Mouse (Mus musculus) embryo, embryonic 11.5 days (tissue): Measurements from ENCODE around the gene Mtf1.
A peak's percentile ranks its signal among the peaks of the same experiment; 100 is the strongest.

Experiments used
- DNase-seq: peaks from one replicate; pipeline ENCODE4 v3.0.0-alpha.2; 2012; ENCODE audit warnings: low read depth, low spot score

The Mtf1 gene

DNA sequence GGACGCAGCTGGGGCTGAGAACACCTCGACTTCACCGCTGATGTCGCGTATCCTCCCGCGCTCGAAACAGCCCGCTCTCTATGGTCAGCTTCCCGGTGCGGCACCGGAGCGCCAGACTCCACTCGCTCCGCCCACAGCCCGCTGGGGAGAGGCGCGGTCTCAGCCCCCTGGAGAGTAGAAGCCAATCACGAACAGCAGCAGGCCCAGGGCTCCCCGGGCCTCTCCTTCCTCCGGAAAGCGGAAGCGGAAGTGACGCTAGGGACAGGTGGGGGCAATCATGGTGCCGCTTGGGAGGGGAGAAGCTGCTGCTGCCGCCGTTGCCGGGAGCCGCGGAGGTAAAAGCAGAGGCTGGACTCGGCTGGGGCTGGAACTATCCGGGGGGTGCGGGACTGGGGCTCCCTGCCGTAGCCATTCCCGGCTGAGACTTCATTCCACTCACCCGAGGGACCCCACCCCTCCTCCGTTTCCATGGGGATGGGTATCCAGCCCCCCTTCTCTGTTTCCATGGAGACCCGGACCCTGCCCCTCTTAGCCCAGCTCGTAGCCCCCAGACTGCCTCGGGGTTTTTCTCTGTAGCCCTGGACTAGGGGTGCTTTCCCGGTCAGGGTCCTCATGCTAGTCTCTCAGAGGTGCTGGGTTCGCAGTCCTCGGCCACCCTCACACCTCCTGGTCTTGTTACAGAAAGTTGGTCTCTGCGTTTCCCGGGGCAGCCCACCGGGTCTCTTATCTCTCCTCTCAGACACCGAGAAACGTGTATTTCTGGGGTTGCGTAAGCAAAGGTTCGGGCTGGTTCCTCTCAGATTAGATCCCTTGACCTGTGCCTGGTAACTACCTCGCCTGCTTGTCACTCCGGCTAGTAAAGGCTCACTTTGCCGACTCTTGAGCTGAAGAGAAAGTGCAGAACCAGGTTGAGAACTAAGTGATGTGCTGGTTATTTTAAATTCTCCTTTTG lies 681 bp downstream of the Mtf1 start:
- DNase-seq = peak; percentile 94

- no peak for DNase-seq
Measured at GRCm38 (mm10) chr4:124803406-124803805, 1.5 kb downstream of the Mtf1 start.

GRCm38 (mm10) chr4:124808511-124808910 lies 6.6 kb downstream of the Mtf1 start:
- DNase-seq = no peak

DNA sequence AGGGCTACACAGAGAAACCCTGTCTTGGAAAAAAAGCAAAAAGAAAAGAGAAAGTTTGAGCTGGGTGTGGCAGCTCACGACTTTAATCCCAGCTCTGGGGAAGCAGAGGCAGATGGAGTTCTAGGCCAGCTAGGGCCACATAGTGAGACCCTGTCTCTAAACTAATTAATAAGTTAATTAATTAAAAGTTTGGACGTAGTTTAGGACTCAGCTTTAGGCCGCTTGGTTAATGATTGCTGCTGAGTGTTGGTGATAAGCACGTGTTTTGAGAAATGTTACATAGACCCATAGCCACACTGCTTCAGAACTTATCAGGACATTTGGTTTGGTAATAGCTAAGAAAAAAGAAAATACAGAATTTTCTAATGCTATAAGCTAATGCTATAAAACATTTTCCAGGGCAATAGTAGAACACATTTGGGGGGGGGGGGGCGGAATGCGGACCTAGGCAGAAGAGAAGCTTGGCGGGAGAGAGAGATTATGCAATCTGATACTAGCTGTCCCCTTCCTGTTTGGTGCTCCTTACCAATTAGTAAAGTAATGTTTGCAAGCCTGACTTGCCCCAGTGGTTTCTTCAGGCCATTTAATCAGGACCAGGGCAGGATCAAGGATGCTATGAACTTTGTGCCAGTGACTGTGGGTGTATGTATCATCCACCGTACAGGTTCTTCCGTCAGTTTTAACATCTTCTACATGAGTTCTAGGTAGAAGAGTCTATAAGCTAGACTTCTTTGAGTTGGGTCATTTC lies 7.4 kb downstream of the Mtf1 start:
- DNase-seq = no peak

DNA sequence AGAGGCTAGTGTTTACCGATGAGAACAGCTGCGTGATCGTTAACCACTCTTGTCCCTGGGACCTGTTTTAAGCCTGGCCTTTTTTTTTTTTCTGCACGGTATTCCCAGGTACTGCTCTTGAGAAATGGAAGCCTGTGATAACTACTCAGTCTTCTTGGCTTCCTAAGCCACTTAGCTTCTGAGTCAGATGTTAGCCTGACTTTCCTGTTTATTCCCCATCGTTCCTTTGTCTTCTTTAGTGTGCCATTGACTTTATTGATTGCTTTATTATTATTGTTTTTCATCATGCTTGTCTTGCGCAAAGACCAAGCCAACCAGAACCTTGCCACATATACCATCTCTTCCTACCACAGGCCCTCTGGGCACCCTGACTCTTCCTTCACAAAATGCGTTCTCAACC lies 8.2 kb downstream of the Mtf1 start:
- DNase-seq = no peak

- DNase-seq = no peak
Measured at GRCm38 (mm10) chr4:124811347-124811975, 9.6 kb downstream of the Mtf1 start.

DNA sequence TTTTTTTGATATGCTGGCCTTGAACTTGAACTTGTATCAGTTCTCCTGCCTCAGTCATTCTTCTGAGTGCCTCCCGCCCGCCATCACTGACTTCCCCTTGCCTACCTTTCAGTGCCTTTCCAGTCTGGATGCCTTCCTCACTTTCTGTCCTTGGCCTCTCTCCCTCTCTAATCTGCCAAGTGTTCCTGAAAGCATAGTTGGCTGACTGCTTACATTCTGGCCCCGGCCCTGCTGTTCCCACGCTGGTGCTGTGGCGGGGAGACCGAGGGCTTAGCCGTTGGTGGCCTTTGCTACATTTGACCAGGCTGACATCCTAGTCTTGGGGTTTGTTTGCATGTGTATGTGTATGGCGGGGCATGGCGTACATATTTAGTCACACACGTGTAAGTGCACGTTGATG lies 14.0 kb downstream of the Mtf1 start:
- DNase-seq = no peak

DNA sequence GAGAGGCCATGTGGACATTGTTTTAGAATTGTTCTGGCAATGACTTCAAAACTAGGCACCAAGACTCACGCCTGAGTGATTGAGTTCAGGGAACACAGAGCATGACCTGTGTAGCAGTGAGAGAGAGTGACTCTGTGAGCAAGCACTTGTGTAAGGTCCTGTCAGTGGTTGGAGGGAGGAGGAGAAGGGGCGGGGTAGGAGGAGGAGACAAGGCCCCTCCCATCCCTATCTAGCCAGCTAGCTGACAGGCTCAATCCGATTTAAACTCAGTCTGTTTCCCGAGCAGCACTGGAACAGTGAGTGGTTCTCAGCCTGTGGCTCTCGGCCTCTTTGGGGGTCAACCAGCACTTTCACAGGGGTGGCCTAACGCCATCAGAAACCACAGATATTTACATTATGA lies 15.9 kb downstream of the Mtf1 start:
- DNase-seq = peak; percentile 19

DNA sequence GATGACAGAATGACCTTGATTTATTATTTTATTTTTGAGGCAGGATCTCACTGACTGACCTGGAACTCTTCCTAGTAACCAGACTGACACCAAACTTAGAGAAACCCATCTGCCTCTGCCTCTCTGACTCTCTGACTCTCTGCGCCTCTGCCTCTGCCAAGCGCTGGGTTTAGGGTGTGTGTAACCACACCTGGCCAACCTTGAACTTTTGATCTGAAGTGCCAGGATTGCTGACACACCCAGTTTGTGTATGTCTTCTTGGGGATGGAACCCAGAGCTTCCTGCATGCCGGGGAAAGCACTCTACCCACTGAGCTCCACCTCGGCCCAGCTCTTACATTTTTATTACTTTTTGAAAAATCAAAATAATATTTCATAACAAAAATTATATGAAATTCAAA lies 16.9 kb downstream of the Mtf1 start:
- no peak for DNase-seq

GRCm38 (mm10) chr4:124824967-124825366 lies 23.1 kb downstream of the Mtf1 start:
- DNase-seq = no peak

- no peak for DNase-seq
Measured at GRCm38 (mm10) chr4:124825371-124825965, 23.6 kb downstream of the Mtf1 start.

DNA sequence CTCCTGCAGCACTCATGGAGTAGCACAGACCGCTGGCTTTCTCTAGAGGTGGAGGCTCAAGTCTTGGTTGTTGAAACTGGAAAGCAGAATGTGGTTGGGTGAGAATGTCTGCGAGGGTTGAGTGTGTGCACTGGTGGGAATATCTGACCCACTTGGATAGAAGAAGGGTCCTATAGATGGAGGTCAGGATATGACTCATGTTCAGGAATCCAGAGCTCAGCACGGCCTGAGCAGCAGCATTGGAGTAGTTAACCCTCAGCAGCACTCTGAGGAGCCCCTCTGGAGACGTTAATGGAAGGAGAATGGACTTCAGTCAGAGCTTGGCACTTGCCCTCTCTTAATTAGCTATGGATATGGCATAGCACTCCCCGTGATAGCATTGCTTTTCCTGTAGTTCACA lies 27.8 kb downstream of the Mtf1 start:
- no peak for DNase-seq

- DNase-seq = no peak
Measured at GRCm38 (mm10) chr4:124832796-124833195, 30.9 kb downstream of the Mtf1 start.

GRCm38 (mm10) chr4:124838035-124838700 lies 36.3 kb downstream of the Mtf1 start:
- no peak for DNase-seq

GRCm38 (mm10) chr4:124840998-124841397 lies 39.1 kb downstream of the Mtf1 start:
- DNase-seq = no peak

DNA sequence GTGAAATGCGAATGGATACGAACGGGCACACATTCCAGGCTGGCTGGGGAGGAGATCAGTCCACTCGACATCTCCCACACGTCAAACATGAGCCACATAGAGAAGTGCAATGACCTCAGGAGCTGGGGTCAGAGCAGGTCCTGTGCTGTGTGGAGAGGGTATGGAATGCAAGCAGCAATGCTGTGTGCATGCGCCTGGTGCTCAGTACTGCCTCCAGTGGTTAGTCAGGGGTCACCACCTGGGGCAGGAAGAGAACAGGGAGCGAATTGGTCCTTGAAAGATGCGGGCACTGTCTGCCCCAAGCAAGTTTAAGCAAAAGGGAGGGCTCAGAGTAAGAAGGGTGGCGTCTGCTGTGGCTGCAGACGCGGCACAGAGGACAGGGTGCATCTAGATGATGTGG lies 41.6 kb downstream of the Mtf1 start:
- no peak for DNase-seq

- peak; percentile 55 for DNase-seq
Measured at GRCm38 (mm10) chr4:124847573-124847972, 45.7 kb downstream of the Mtf1 start.

DNA sequence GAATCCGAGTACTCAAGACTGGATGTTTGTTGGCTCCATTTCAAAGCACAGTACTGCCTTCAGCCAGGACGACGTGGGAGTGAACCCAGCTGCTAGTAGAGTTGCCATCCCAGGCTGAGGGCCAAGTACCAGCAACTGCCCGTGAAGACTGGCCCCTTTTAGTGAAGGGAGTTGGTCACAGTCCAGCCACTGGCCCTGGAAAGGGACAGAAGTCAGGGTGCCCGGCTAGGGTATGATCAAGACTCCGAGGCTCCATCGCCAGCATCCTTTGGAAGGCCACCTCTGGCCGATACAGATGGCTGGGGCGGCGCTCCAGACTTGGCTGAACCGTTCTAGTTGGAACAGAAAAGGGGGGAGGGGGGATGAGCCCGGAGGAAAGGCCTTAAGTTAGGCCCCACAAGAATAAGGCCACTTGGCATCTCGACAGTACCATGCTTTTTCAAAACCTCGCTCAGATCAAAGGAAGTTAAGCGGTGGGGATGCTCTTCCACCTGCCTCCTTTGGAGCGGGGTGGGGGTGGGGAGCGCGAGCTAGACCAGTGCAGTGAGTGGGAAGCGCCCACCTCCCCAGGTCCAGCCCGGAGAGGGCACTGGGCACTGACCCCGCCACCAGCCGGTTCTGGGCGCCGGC lies 47.8 kb downstream of the Mtf1 start:
- no peak for DNase-seq

DNA sequence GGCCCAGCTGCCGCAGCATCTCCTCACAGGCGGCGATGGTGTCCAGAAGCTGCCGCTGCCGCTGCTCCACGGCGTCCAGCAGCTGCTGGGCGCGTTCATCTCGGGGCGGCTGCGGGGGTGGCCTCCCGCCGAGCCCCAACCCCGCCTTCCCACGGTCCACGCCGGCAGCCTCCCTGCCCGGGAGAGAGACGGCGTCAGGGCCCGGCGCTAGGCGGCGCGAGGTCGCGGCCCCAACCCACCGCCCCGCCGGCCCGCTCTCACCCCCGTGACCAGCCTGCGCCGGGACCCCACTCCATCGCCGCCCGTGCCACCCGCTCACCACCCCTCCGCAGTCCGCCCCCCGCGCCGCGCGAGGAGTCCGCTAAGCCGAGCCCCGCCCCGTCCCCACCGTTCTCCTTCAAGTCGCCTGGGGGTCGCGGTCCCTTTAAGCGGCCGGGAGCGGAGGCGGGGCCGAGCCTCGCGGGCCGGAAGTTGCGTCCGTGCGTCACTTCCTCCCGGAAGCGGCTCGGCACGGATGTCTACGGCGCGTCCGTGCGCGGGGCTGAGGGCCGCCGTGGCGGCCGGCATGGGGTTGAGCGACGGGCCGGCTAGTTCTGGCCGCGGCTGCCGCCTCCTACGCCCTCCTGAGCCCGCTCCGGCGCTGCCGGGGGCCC lies 48.5 kb downstream of the Mtf1 start, which contains the start of gene Yrdc:
TSS of gene Yrdc (plus strand) at position 419 of the 653 bp plus-strand sequence.
- peak; percentile 92 for DNase-seq

- DNase-seq = no peak
Measured at GRCm38 (mm10) chr4:124850933-124851658, 49.2 kb downstream of the Mtf1 start, which contains the start of gene 1110065P20Rik. TSS of gene 1110065P20Rik (minus strand) at chr4:124851196.
